13 mouse cellular contexts compared by ENCODE assay signal in the genomic region with DNA sequence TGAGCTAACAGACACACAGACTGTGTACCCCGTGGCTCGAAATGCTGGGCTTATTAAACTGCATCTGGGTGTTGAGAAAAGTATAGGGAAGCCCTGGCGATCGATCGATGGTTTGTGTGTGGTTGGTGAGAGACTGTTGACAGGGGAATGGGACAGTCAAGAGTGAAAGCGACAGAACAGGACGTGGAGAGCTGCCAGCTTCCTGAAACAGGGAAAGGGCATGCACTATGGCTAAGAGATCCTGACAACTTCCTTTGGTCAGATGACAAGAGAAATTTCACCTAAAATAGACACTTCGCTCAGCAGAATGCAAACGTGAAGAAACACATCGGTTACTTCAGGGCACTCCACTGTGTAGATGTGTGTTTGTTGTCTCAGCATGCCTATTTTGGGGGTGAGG.
DNase-seq lines count a peak whose midpoint lies in the region; ATAC-seq and TF ChIP-seq lines count a peak whose summit lies in the region.
"Had no signal": no experiment of that assay in that cellular context is flagged by ENCODE, and none has a peak within 500 bp of the region (broad histone marks: within the 10 kb centered on the region; RNA-seq: fewer than 3 reads in every experiment).

No protein-coding gene starts in this region.

- no peak overlapping the region for H3K4me3 ChIP-seq in heart, embryonic 10.5 days
- no peak overlapping the region for H3K4me3 ChIP-seq in thymus, adult 2 months (ENCODE audit: control insufficient read depth, insufficient read depth, low read length)
- H3K4me3 ChIP-seq in hindbrain, embryonic 12.5 days, result no peak overlapping the region
- H3K4me3 ChIP-seq: forebrain, embryonic 13.5 days; hindbrain, embryonic 13.5 days had no signal

- H3K9ac ChIP-seq in hindbrain, embryonic 12.5 days, result no peak overlapping the region
- H3K9ac ChIP-seq: forebrain, embryonic 13.5 days; hindbrain, embryonic 13.5 days had no signal

- no peaks in the 10 kb centered on the region for H3K27me3 ChIP-seq in heart, embryonic 10.5 days (ENCODE audit: insufficient read depth, poor library complexity, severe bottlenecking)
- H3K27me3 ChIP-seq in thymus, adult 2 months (ENCODE audit: control insufficient read depth, insufficient read depth, low read length), result no peaks in the 10 kb centered on the region
- H3K27me3 ChIP-seq in hindbrain, embryonic 12.5 days, result no peaks in the 10 kb centered on the region
- H3K27me3 ChIP-seq: forebrain, embryonic 13.5 days; hindbrain, embryonic 13.5 days had no signal

- H3K9me3 ChIP-seq in heart, embryonic 10.5 days, result no peaks in the 10 kb centered on the region
- H3K9me3 ChIP-seq in hindbrain, embryonic 12.5 days (replicated peaks), result no peaks in the 10 kb centered on the region
- H3K9me3 ChIP-seq: forebrain, embryonic 13.5 days; hindbrain, embryonic 13.5 days had no signal

- no peak for TF ChIP-seq CTCF in thymus, adult 2 months (IDR thresholded peaks at IDR 0.05; ENCODE audit: borderline replicate concordance, control insufficient read depth, extremely low read depth, insufficient read depth, low read length, poor library complexity)

- intact Hi-C loops in heart, postnatal 36 days (cut with DNase I), result loop anchor here (10.0 kb wide), 1 partner anchor 182 kb away; no protein-coding TSS in a partner anchor

- no peak for TF ChIP-seq POLR2A in thymus, adult 2 months (IDR thresholded peaks at IDR 0.05; ENCODE audit: control insufficient read depth, extremely low read depth, insufficient read depth, low read length, poor library complexity)

- peak; percentile 27 for ATAC-seq in megakaryocyte, adult 5-6 weeks (ENCODE audit: poor library complexity, severe bottlenecking)
- no peak for ATAC-seq in hindbrain, embryonic 12.5 days (ENCODE audit: low FRiP score)
- ATAC-seq: forebrain, embryonic 13.5 days had no signal

- WGBS in heart, embryonic 10.5 days, result 46% methylated on average over 10 of the region's 10 CpGs
- 14% methylated on average over 10 of the region's 10 CpGs for WGBS in thymus, adult 2 months
- 81% methylated on average over 10 of the region's 10 CpGs for WGBS in hindbrain, embryonic 12.5 days

- no peak overlapping the region for H3K27ac ChIP-seq in heart, embryonic 10.5 days
- peak overlapping the region; percentile 27 for H3K27ac ChIP-seq in thymus, adult 2 months (ENCODE audit: control insufficient read depth, insufficient read depth, low read length)
- no peak overlapping the region for H3K27ac ChIP-seq in hindbrain, embryonic 12.5 days
- H3K27ac ChIP-seq: forebrain, embryonic 13.5 days; hindbrain, embryonic 13.5 days had no signal

- DNase-seq in heart, adult 11 months, result peak; percentile 96
- no peak for DNase-seq in heart, embryonic 10.5 days (ENCODE audit: low spot score)
- DNase-seq in thymus, adult 2 months, result no peak
- DNase-seq in thymus, postnatal 0 days (ENCODE audit: low spot score), result no peak
- DNase-seq in heart, postnatal 36 days, result peak; percentile 25 to 29
- no peak for DNase-seq in left cerebral cortex, adult 11 months (ENCODE audit: low spot score)
- DNase-seq: adrenal gland, adult 8-10 months; B cell, adult 2 months; cerebellum, adult 11 months had no signal

- H3K4me1 ChIP-seq in heart, embryonic 10.5 days, result peaks cover 36% of the 10 kb centered on the region
- peaks cover 51% of the 10 kb centered on the region for H3K4me1 ChIP-seq in thymus, adult 2 months (replicated peaks; ENCODE audit: control insufficient read depth, insufficient read depth, low read length)
- peaks cover 35% of the 10 kb centered on the region for H3K4me1 ChIP-seq in hindbrain, embryonic 12.5 days

- no peaks in the 10 kb centered on the region for H3K36me3 ChIP-seq in heart, embryonic 10.5 days
- H3K36me3 ChIP-seq in thymus, adult 2 months (ENCODE audit: control insufficient read depth, insufficient read depth, low read length), result no peaks in the 10 kb centered on the region
- no peaks in the 10 kb centered on the region for H3K36me3 ChIP-seq in hindbrain, embryonic 12.5 days
- H3K36me3 ChIP-seq: hindbrain, embryonic 13.5 days had no signal

- no peak overlapping the region for H3K4me2 ChIP-seq in hindbrain, embryonic 12.5 days (replicated peaks)
- H3K4me2 ChIP-seq: forebrain, embryonic 13.5 days; hindbrain, embryonic 13.5 days had no signal

Comparison
In these comparisons a context has a peak if more than half of its experiments do, and no peak if none do; other contexts are left out.
1. DNase-seq: peak in heart, adult 11 months (single experiment) and heart, postnatal 36 days (2 of 2); none in heart, embryonic 10.5 days (single experiment), thymus, adult 2 months (single experiment), thymus, postnatal 0 days (single experiment) and left cerebral cortex, adult 11 months (single experiment).